Mouse (Mus musculus) spleen, adult 2 months (tissue): Measurements from ENCODE around the gene Gns. TPM values are rescaled to one million over a fixed set of nuclear protein-coding genes. Genes with fewer than 3 reads are reported as not detected.
A peak's percentile ranks its signal among the peaks of the same experiment; 100 is the strongest.

Experiments used
- DNase-seq, 2 experiments: peaks; one replicate each; pipeline versions ENCODE4 v3.0.0 to v3.0.0-alpha.2; 2012 to 2021; ENCODE audit warnings: low spot score in 2 of 2, low read depth in 1 of 2
- H3K27ac ChIP-seq: fragments of 200-500 bp; 2 replicates; pipeline ENCODE4 v1.5.1; 2012; ENCODE audit warnings: low read length, inconsistent platforms; ENCODE audit not compliant: insufficient read depth
- H3K27me3 ChIP-seq: fragments of 200-500 bp; 2 replicates; pipeline ENCODE4 v1.6.1; 2012; ENCODE audit warnings: mild to moderate bottlenecking, moderate library complexity, low read length, inconsistent platforms; ENCODE audit not compliant: control insufficient read depth, insufficient read depth
- H3K36me3 ChIP-seq: fragments of 200-500 bp; 2 replicates; pipeline ENCODE4 v1.6.1; 2012; ENCODE audit warnings: mild to moderate bottlenecking, low read length, inconsistent platforms; ENCODE audit not compliant: control insufficient read depth, insufficient read depth
- H3K4me1 ChIP-seq: fragments of 200-500 bp; 2 replicates; pipeline ENCODE4 v1.6.1; 2011; ENCODE audit warnings: inconsistent platforms; ENCODE audit not compliant: control insufficient read depth, insufficient read depth, insufficient read length
- H3K4me3 ChIP-seq: fragments of 200-500 bp; 2 replicates; pipeline ENCODE4 v1.5.1; 2011; ENCODE audit warnings: mild to moderate bottlenecking, inconsistent platforms; ENCODE audit not compliant: insufficient read depth, insufficient read length; ENCODE audit errors: extremely low read depth
- CTCF ChIP-seq: fragments of 200-500 bp; IDR thresholded peaks from 2 replicates; pipeline ENCODE4 v1.5.1; 2011; ENCODE audit warnings: mild to moderate bottlenecking, inconsistent platforms; ENCODE audit not compliant: insufficient read depth, insufficient read length, insufficient replicate concordance; ENCODE audit errors: extremely low read depth
- POLR2A ChIP-seq: fragments of 200-500 bp; IDR thresholded peaks from 2 replicates; pipeline ENCODE4 v1.6.1; 2011; ENCODE audit warnings: low read depth, low read length, inconsistent platforms
- WGBS: fragments of 180-500 bp; shearing (Covaris S2); methylation state at CpG from one replicate; pipeline ENCODE4 v1.1.7; 2018; 5-methylcytosine and 5-hydroxymethylcytosine counted together
- polyA plus RNA-seq: library from polyadenylated mRNA; depleted of rRNA; stranded (reverse); fragments of >200 nt; gene quantifications from 2 replicates; pipeline ENCODE4 v1.2.3, GENCODE M21; 2012

The Gns gene
- polyA plus RNA-seq, 1 experiment, result 66.8 TPM

DNA sequence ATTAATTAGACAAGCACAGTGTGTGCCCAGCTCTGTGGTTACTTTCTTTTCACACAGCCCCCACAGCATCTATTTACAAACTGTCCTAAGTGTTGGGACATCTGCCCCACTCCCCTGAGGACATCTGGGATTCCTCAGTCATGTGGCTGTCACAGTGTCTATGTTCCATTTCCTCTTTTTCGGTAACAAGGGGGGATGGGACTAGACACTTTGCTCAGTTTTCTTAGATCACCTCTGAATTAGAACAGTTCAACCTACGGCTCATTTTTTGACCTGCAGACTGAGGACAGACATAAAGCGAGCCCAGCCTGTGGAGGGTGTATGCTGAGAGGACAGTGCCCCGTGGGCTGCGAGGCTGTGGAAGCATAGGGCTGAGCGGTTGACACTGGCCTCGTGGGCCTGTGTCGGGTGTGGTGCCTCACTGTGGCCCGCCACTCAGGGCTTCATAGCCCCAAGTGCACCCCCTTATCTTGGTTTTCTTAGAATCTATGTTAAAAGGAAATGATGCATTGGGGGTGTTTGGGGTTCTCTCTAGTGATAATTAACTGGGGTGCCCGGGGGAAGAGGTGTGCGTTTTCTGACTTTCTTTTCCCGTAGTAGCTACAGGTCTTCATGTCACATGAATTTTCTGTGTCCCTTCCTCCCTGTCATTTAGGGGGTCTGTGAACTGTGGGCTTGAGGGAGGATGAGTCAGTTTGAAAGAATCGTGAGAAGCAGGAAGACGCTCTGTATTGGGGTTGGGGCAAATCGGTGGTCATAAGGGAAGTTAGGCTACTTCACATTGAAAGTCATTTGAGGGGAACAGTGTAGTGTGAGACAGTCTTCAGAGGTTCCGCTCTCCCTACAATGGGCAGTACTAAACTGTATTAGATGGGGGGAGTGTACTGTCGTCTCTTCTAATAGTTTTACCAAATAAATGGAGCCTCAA, 10.1 kb downstream of the Gns start:
- Histone ChIP-seq H3K4me1 (peaks cover 25% of the 10 kb centered on the region; the same call in 1 of the 2 replicates), H3K4me3 (no peak overlapping the region), H3K27me3 (no peaks in the 10 kb centered on the region), H3K36me3 (peaks cover 26% of the 10 kb centered on the region), H3K27ac (peak overlapping the region; percentile 98)
- WGBS, result 34% methylated on average over 17 of the region's 17 CpGs
- DNase-seq, result peak; percentile 61 to 81
- no peak; the same call in 1 of the 2 replicates for TF ChIP-seq POLR2A
- no peak for TF ChIP-seq CTCF

DNA sequence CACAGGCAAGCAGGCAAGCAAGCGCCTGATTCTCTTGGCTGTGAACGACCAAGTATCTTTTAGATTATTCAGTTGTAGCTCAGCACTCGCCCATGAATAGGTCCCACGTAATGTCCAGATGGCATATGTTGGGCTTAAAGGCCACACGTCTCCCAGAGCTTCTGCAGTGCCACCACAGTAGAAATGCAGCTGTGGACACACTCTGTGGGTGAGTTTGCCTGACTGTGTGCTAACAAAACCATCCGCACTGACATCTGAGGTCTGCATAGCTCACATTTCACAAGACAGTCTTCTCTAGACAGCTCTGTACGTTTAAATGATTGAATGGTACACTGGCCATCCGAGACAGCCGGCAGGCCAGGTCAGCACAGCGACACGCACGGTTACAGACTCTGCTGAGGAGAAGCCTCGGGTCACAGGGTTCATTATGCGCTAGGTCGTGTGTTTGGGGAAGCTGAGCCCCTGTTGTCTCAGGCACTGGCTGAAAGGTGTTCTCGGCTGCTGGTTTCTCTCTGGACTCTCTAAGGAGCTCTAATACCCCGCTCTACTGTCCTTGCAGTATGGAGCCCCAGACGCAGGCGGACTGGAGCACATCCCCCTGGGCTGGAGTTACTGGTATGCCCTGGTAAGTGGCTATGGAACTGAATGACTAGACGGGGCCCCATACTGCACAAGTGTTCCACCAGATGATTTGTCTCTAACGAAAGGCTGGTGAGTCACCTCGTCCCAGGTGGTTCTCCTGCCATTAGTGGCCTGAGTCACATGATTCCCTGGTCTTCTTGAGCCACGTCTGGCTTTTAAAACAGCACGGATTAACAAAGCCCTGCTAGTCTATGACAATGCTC, 11.0 kb downstream of the Gns start:
- H3K36me3 ChIP-seq, result peaks cover 28% of the 10 kb centered on the region
- WGBS, result 68% methylated on average over 24 of the region's 24 CpGs
- H3K27me3 ChIP-seq, result no peaks in the 10 kb centered on the region
- peak in 1 of 2 experiments; percentile 32 for DNase-seq
- H3K4me3 ChIP-seq, result no peak overlapping the region
- H3K27ac ChIP-seq, result peak overlapping the region; percentile 98
- peaks cover 25% of the 10 kb centered on the region; the same call in 1 of the 2 replicates for H3K4me1 ChIP-seq
- TF ChIP-seq CTCF, result no peak
- TF ChIP-seq POLR2A, result no peak

DNA sequence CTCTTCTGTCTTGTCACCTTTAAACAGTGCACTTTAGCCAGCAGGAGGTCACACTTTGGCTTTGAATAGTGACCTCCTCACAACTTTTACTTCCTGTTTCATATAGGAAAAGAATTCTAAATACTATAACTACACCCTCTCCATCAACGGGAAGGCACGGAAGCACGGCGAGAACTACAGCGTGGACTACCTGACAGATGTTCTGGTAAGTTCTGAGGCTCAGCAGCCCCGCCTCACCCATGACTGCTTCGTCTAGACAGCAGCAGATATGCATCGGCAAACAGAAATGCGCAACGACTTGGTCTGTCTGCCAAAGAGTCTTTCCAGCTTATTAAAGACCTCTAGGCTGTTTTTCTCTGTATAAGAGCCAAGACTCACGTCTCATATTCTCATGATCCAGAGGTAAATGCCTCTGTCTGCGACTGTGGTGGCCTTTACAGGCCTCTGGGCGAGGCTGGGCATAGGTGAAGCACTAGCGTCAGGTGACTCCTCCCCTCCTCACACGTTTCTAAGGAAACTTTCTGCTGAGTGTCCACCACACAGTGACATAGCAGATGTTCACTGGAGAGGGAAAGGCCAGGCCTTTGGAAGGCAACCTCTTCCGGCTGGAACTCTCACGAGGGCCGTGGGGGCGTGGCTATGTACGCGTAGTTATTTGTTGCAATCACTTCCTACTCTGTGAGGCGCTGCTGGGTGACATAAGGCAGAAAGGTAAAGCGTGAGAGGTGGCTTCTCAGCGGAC, 11.8 kb downstream of the Gns start:
- no peak for TF ChIP-seq CTCF
- TF ChIP-seq POLR2A, result no peak
- DNase-seq, result no peak

DNA sequence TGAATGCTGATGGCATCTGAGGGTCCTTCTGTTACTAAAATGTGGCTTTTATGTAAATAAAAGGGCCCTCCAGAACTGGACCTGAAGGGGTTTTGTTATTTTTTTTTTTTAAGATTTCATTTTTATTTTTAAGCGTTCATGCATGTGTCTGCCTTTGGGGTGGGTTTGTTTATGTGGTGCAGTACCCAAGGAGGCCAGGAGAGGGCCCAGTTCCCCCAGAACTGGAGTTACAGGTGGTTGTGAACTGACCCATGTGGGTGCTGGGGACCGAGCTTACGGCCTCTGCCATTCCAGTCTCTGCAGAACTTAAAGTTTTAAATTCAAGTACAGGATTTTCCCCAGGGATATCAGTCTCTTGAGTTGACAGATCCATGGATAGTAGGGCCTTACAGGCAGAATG, 14.5 kb downstream of the Gns start:
- TF ChIP-seq CTCF (no peak), POLR2A (no peak)
- WGBS, result 95% methylated on average over 3 of the region's 3 CpGs
- H3K27ac ChIP-seq, result no peak overlapping the region

More for the DNA sequence above, 11.8 kb downstream of the Gns start:
- no peaks in the 10 kb centered on the region for H3K27me3 ChIP-seq
- H3K4me1 ChIP-seq, result peaks cover 25% of the 10 kb centered on the region; the same call in 1 of the 2 replicates
- H3K4me3 ChIP-seq, result no peak overlapping the region
- H3K36me3 ChIP-seq, result peaks cover 32% of the 10 kb centered on the region
- 72% methylated on average over 24 of the region's 24 CpGs for WGBS
- peak overlapping the region; percentile 98 for H3K27ac ChIP-seq

DNA sequence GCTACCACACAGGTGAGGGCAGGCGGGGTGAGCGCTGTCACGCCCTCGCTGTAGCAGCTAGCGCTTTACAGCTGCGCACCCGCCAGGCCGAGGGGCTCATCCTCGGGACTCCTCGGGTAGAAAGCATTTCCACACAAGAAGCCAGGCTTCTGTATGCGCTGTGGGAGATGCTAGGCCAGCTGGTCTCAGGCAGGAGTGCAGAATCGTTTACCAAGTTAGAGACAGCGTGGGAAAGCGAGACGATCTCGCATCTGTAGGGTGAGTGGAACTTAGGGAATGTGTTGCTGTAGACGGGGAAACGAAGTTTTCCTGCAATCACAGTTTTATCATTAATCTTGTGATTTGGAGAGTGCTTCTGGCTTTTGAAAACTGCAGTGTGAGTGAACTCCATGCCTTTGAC, 16.4 kb downstream of the Gns start:
- no peak overlapping the region for H3K27ac ChIP-seq
- no peaks in the 10 kb centered on the region; the same call in 1 of the 2 replicates for H3K4me1 ChIP-seq
- no peak overlapping the region for H3K4me3 ChIP-seq
- no peak for TF ChIP-seq POLR2A
- TF ChIP-seq CTCF, result no peak
- WGBS, result 97% methylated on average over 18 of the region's 18 CpGs
- peaks cover 58% of the 10 kb centered on the region for H3K36me3 ChIP-seq
- H3K27me3 ChIP-seq, result no peaks in the 10 kb centered on the region
- no peak for DNase-seq

More for the DNA sequence above, 14.5 kb downstream of the Gns start:
- peaks cover 48% of the 10 kb centered on the region for H3K36me3 ChIP-seq
- H3K27me3 ChIP-seq, result no peaks in the 10 kb centered on the region
- no peak overlapping the region for H3K4me3 ChIP-seq
- peaks cover 11% of the 10 kb centered on the region; the same call in 1 of the 2 replicates for H3K4me1 ChIP-seq
- DNase-seq, result no peak

DNA sequence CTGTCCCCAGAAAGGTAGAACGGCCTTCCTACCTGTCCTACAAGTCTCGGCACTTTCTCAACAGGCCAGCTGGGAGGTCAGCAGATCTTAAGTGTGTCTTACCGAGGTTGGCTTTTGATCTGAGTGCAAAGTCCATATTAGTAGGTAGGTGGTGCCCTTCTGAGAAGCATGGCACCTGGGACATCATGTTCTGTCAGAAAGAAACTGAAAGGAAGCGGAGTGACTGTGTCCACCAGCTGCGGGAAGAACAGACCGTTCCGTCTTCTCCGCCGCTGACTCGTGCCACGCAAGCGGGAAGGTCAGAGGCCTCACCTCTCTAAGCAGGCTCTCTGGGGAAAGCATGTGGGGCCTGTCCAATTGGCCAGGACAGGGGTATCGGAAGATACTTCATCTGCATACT, 19.8 kb downstream of the Gns start:
- H3K4me3 ChIP-seq, result no peak overlapping the region
- no peaks in the 10 kb centered on the region for H3K4me1 ChIP-seq
- H3K27me3 ChIP-seq, result no peaks in the 10 kb centered on the region
- WGBS, result 94% methylated on average over 13 of the region's 13 CpGs
- no peak for DNase-seq
- TF ChIP-seq POLR2A, result no peak
- TF ChIP-seq CTCF, result no peak
- H3K27ac ChIP-seq, result no peak overlapping the region
- peaks cover 56% of the 10 kb centered on the region for H3K36me3 ChIP-seq
